Mouse (Mus musculus): ENCODE data around the gene Cnga2. TPM values are rescaled to one million over a fixed set of nuclear protein-coding genes. Genes with fewer than 3 reads are reported as not detected.

Cnga2 gene
- total RNA-seq, 2 experiments from 2014 or later: 0.32 to 0.44 TPM

- DNase-seq: no peak
- intact Hi-C loops (cut with DNase I): no loop called here
These were observed 52.4 kb downstream of the Cnga2 start for GRCm38 (mm10) chrX:72044056-72044455.

GRCm38 (mm10) chrX:72047918-72048317 is 56.3 kb downstream of the Cnga2 start:
- intact Hi-C loops (cut with DNase I): no loop called here

More at GRCm38 (mm10) chrX:72047918-72048317, 56.3 kb downstream of the Cnga2 start:
- DNase-seq: no peak

Other genes starting within 250 kb of the Cnga2 start
- gene Vma21, start 175.9 kb upstream of the Cnga2 start, total RNA-seq (2021): 10 to 100 TPM; 27.5 to 32.8 TPM
- gene Gm1141, start 70.8 kb upstream of the Cnga2 start, total RNA-seq (2021): under 1 TPM; 0.79 to 0.82 TPM
- 10 to 100 TPM; 28.3 to 33.4 TPM for gene Prrg3, start 29.2 kb upstream of the Cnga2 start, total RNA-seq (2021)
- not detected for gene Fate1, start 18.9 kb upstream of the Cnga2 start, total RNA-seq (2021)
- gene Magea4, start 230.2 kb downstream of the Cnga2 start, total RNA-seq (2021): not detected